Mouse (Mus musculus) thymus, adult 2 months (tissue): ENCODE results near the gene Cd200.
"Not testable (repeated sequence)": the region's sequence is repeated elsewhere in the genome, so short reads cannot be mapped to it uniquely, and the experiment has no call there.

Experiments
- CTCF ChIP-seq: fragments of 200-500 bp; IDR thresholded peaks from 2 replicates; pipeline ENCODE4 v1.5.1; 2012; ENCODE audit warnings: mild to moderate bottlenecking, control low read depth, low read length, moderate library complexity, borderline replicate concordance; ENCODE audit not compliant: control insufficient read depth, poor library complexity, insufficient read depth; ENCODE audit errors: extremely low read depth
- POLR2A ChIP-seq: fragments of 200-500 bp; IDR thresholded peaks from 2 replicates; pipeline ENCODE4 v1.6.1; 2012; ENCODE audit warnings: mild to moderate bottlenecking, low read length, control low read depth, moderate library complexity; ENCODE audit not compliant: control insufficient read depth, poor library complexity, insufficient read depth; ENCODE audit errors: extremely low read depth

DNA sequence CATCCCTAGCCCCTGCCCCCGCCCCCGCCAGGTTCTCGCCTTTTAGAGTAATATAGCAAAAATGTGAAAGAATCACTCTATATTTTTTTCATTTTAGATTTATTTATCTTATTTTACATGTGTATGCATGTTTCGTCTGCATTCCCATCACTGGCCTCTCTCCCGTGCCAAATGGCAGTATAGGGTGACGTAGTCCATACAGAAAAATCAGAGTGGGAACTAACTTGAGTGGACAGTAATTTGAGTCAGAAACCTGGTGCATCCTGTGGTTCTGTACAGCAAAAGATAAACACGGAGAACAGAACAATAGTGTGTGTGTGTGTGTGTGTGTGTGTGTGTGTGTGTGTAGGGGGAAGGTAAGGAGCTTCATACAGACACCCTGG lies 202 bp upstream of the Cd200 start:
- not testable (repeated sequence) for TF ChIP-seq CTCF, POLR2A
